Mouse (Mus musculus) thymus, postnatal 10 days (tissue): ENCODE results near the gene Agap1.
A peak's percentile ranks its signal among the peaks of the same experiment; 100 is the strongest.

Source experiments
- DNase-seq, 2 experiments: peaks; one replicate each; pipeline ENCODE4 v3.0.0; 2021; ENCODE audit warnings: low spot score in 2 of 2

Agap1 gene

DNA sequence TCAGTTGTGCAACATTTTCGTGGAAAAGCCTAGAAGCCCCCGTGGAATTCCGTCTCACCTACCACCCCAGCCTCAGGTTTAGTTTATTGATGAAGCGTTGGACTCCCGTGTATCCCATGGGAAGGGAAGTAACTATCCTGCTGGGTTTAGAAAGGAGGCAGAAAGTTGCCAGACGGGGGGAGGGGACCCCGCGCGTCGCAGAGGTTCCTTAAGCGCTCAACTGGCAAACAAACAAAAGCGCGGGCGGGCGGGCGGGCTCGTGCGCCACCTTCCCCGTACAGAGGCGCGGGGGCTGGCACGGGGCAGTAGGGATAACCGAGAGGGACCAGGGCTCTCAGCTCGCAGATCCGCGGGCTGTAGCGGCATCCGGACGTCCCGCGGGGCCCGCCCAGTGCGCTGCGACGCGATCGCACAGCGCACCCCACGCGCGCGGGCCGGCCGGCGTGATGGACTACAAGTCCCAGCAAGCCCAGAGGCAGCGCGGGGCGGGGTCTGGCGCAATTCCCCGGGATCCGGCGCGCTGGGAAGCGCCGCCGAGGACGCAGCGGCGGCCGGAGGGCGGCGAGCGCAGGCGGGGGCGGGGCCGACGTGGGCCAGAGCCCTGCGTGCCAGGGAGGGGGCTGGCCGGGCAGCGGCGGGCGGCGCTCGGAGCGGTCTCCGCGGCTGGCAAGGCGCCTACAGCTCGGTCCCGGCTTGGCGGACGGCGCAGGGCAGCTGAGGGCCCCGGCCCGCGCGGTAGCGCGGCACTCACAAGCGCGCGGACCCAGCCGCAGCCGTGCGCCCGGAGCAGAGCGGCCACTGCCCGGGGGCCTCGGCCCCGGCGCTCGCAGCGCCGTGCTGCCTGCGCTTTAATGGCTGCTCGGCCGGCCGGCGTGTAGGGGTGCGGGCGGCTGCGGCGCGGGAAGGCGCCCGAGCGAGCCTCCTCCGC is at the start of gene Agap1:
Gene Agap1, plus strand, starts transcription at position 611 of the 928 bp plus-strand sequence.
- peak; percentile 11 to 15 for DNase-seq

DNA sequence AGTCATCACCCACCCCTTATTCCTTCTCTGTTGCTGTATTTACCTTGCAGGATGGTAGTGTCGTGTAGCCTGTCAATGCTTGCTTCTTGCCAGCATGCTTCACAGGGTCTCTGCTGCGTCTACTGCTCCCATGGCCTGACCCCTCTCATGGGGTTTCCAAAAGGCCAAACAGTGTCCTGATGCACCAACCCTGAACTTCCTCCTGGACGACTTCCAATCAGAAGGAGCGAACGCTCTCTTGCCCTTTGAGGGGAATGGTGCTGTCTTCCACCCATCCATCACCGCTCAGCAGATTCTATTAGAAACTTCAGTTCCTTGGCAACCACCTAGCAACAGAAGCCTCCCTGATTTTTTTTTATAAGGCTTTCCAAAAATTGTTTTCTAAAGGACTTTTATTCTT is 48.6 kb upstream of the Agap1 start:
- no peak for DNase-seq

DNA sequence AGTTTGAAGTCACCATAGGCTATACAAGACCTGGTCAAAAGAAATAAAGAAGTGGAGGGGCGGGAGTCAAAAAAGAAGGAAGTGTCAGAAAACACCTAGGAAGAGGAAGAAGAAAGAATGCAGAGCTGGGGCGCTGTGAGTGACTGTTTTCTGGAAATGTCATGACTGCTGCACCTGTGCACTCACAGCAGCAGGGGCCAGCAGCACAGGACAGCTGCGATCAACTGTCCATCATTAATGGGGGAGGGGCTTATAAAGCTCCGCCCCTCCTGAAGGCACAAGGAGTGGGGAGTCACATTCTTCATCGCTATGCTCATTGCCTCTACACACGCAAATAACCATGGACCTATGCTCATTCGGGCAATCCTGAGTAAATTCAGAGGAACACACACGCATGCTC is 46.6 kb upstream of the Agap1 start:
- no peak for DNase-seq

DNA sequence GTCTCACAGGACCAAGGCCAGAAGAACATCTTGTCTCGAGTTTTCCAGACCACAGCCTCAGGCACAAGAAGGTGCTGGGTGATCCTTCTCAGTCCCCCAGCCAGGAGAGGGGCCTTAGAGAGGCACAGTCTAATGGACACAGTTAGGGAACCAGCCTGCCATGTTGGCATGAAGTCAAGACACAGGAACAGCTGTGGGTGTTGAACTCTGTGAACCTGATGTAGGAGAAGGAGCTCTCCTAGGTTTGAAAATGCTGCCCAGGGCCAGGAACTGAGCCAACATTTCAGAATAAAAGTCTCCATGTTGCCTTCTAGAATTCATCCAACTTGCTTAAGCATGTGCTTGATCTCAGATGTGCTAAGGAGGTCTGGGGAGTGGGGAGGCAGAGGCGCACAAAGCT is 41.5 kb upstream of the Agap1 start:
- no peak for DNase-seq

DNA sequence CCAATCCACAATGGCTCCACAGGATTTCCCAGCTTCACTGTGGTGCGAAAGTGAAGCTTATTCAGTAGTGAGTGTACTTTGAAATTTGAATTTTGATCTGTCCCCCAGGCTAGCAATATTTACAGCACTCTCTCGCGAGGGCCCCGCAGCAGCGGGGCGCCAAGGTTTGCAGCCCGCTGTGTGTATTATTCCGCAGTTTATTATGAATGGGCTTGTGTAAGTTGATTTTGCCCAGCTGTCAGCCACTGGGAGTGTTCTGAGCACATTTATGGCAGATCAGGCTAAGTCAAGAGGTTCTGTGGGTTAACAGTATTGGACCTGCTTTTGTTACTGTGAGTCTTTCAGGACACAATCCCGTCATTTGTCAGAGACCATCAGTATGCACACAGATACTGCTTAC is 40.0 kb upstream of the Agap1 start:
- DNase-seq = no peak

DNA sequence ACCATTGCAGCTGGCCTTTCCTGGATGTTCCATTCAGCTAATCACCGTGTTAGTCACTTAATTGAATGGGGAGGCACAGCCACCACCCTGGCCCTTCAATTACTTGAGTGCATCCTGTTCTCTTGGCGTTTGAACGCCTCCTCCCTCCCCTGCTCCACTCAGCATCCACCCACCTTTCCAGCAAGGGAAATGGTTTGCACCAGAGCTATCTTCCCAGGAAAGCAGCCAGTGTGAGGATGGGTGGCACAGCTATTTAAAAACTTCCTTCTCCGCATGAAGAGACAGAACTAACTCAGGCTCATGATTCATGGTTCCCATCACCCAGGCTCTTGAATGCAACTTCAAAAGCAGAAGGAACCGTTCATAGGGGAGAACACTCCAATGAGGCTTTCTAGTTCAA is 37.7 kb upstream of the Agap1 start:
- DNase-seq = no peak

DNA sequence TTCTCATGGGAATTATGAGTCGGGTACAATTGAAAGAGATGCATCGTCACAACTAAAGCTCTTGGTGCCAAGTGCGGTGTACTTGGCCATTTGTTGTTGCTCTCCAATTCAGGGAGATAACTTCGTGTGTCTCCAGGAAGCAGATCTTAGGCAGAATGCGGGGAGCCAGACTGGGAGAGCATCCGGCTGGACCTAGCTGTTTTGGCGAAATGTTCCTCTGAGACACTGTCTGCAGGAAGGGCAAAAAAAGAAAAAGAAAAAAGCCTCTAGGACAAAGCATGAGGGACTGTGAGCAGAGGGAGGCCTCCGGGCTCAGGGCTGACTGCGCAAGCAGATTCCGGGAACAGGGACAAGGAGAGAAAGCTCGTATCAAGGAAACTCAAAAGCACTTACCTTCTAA is 34.0 kb upstream of the Agap1 start:
- no peak for DNase-seq

DNA sequence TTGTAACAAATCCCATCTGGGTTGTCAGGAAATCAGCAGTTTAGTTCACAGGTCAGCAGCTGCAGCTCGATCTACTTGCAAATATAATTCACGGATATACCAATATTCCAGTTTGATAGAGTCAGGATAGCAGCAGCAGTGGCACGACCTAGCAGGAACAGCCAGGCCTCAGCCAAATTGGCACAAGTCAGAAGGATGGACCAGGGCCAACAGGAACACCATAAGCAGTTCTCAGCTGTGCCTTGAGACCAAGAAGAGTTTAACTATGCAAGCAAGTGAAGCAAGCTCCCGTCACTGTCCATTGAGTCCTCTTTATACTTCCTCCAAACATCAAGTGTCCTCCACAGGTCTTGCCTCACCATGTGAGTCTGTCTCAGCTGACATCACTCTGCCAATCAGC is 33.2 kb upstream of the Agap1 start:
- DNase-seq = no peak

DNA sequence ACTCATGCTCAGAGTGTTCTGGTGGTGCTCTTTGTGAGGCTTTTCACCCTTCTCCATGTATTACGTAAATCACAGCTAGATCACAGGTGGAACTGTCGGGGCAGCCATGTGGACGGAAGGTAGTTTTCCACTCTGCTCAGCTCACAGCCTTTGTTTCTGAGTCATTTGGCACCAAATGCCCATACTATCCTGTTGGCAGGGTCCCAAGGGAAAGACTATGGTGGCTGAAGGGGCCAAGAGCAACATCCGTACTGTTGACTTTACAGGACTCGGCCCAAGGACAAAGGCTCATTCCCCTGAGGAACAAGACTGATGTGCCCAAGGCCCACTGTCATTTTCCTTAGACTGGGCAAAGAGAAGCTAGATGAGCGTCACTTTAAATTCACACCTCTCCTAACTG is 30.0 kb upstream of the Agap1 start:
- no peak for DNase-seq

DNA sequence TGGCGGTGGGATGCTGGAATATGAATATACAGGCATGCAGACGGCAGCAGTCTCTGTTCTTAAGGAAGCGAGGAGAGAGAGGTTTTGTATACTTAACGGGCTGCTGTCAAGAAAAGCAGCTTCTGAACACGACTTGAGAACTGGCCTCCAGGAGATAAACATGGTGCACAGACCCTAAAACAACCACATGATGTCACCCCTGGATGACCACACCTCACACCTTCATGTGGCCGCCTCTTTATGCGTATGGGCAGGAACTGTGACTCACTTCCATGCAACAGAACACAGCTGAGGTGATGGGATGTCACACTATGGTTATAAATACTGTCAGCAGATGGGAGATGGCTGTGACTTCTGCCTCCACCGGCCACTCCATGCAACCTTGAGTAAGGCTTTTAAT is 28.5 kb upstream of the Agap1 start:
- DNase-seq = no peak

DNA sequence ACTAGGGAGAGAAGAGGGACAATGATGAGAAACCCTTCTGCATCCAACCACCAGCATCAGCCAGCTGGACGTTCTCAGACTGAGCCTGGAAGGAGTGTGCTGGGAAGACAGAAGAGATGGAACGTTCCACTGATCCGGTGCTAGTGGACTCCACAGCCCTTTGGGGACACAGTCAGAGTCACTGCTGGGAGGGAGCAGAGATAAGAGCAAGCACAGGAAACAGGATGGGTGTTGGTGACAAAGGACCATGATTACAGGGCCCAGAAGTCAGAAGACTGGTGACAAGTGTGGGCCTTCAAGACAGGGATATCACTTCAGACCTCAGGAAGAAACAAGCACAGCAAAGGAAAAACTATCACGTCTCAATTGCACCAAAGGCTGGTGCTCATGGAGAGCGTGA is 25.9 kb upstream of the Agap1 start:
- no peak for DNase-seq

DNA sequence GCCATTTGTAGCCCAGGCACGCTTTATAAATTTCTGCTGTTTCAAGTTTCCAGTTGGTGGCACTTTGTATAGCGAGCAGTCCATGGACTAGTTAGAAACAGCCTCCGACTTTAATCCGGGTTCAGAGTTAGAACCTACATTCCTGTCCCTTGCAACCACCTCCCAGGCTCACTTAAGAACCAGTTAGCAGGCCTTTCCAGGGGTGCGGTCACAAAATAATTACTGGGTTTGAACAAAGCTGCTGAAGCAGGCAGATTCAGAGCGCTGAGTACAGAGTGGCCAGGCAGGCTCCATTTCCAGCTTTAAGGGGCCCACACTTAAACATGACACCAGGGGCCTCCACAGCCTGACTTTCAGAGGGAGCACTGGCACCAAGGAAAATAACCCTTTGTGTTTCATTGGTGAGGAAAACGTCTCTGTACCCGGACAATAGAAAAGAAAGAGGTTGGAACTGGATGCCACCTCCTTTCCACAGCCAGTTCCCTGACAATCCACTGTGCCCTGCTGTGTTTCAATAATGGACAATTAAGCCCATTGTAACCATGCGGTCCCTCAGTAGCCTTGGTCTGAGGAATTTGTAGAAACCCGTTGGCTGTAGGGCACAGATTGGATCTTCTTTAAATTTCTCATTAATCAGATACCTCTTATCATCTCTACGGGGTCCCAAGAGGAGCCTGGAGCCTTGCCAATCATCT is 24.5 kb upstream of the Agap1 start:
- DNase-seq = no peak

DNA sequence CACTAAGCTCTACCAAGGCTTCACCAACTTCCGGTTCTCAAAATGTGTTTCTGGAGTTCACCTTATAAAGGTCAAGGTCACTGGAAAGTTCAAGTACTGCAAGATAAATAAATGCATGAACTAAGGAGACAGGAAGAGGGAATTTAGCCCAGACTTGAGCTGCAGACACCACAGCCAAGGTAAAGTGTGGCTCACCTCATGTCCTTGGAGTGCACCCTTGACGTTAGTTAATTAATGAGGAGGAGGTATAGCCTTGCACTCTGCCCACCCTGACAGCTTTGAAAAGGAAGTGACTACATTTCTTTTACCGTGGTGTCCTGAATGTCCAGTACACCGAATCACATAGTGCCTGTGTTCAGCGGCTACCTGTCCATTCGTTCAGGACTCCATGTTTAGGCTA is 15.3 kb upstream of the Agap1 start:
- no peak for DNase-seq

DNA sequence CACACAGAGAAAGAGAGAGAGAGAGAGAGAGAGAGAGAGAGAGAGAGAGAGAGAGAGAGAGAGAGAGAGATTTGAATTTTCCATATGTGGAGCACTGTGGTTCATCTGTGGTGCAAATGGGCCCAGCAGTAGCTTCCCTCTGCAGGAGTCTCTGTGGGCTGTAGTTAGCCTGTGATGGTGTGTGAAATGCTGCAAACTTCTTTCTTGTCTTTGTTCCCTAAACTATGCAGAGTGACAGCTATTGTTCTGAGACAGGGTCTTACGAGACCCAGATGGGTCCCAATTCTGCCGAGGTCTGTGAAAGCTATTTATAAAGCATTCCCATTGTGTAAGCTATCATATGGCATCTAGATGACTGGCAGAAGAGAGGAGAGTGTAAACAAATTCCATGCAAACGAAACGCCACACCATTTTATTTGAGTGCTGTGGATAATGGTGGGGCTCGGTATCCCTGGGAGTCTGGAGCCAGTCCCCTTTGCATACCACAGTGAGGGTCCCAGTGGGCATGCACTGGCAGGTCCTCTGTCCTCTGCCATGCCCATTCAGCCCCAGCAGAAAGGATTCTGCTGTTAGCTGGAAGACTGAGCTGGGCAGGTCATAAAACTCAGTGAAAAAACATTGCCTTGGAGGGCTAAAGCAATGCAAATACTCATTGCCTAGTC is 13.2 kb upstream of the Agap1 start:
- DNase-seq = no peak

DNA sequence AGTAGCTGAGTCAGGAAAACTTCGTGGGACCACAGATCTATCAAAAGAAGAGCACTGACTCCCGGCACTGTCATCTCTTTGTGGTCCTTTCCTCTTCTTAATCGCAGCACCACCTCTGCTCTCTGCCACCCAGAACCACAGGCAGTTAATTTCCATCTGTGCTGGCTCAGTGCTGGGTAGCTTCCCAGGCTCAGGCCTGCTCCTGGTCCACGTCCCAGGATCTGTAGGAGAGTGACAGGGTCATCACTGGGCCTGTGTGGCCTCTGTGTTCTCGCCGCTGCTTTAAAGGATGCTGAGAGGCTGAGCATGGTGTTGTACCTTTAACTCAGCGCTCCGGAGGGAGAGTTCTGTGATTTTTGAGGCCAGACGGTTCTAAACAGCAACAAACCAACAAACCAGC is 11.1 kb upstream of the Agap1 start:
- no peak for DNase-seq

DNA sequence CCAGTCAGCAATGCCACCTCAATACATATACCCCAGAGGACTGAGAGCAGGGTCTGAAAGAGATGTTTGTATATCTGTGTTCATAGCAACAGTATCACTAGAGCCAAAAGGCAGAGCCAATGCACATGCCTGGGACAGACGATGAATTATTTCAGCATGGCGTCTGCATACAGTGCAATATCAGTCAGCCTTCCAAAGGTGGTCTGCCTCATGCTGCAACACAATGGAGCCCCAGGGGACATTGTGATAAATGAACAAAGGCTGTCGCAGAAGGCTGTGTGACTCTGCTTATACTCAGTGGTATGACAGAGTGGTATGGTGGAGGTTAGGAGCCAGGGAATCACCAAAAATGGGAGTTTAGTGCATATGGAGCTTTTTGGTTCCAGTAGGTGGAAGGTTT is 10.6 kb upstream of the Agap1 start:
- no peak for DNase-seq

DNA sequence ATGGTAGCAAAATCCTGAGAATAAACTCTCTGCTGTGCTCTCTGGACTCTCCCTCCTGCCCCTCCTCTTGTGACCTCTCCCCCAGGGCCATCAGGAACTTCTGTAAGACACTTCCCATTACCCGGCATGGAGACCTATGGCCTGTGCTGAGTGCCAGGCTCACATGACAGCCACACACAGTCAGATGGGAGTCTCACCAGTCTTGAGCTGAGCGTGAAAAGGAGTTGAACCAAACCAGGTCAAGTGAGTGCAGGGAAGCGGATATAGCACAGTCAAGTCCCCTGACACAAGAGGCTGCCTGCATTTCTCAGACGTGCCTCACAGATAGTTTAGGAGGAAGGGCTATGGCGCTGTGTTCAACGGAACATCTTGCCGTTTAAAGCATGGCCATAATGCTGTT is 4.5 kb upstream of the Agap1 start:
- DNase-seq = no peak

DNA sequence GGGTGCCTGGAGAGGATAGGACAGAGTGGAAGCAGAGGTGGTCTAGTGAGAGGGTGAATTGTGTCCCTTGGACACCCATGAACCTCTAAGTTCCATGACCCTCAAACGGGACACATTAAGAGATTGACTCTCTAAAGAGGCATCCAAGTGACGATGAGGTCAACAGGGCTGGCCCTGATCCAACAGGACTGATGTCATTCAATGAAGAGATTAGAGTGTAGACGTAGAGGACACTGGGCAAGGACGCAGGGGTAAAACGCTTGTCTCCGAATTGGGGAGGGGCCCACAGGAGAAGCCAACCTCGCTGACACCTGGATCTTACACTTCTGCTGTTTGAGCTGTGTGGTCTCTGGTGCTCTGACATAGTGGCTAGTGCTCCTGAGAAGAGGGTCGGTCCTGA is 2.5 kb upstream of the Agap1 start:
- DNase-seq = no peak

DNA sequence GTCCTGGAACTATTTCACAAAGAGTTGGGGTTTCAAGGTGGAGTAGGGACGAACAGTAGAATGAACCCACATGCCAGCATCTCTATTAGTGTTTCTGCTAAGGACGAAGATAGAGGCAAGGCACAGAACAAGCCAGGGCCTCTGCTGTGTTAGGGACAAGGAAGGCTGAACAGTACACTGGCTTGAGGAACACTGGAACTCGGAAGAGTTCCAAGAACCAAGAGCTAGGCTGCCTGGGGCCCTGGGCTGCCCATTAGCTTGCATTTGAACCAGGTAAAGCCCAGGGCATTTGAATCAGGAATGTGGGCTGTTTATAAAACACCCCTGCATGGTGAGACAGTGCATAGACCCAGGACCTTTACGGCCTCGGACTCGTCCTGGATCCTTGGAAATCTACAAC is 940 bp upstream of the Agap1 start:
- no peak for DNase-seq

DNA sequence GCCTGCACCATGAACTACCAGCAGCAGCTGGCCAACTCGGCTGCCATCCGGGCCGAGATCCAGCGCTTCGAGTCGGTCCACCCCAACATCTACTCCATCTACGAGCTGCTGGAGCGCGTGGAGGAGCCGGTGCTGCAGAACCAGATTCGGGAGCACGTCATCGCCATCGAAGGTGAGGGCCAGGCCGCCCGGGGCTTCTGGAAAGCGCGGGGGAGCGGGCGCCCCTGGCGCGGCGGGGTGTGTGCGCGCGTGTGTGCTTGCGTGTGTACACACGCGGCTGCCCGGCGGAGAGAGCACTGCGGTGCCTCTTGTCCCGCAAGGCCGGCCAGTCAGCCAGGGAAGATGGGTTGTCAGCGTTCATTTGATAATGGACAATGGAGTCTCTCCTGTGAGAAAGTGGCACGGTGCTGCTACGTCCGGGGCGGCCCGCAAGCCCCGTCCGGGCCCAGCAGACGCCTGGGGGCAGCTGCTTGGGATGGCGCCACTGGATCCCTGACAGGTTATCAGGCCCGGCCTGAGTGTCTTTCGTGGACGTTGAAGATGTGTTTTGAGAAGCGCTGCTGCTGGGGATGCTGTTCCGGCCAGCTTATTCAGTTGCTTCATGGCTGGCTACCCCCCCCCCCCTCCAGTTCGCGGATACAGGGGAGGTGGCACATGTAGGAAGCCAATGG is 950 bp downstream of the Agap1 start:
- no peak for DNase-seq

DNA sequence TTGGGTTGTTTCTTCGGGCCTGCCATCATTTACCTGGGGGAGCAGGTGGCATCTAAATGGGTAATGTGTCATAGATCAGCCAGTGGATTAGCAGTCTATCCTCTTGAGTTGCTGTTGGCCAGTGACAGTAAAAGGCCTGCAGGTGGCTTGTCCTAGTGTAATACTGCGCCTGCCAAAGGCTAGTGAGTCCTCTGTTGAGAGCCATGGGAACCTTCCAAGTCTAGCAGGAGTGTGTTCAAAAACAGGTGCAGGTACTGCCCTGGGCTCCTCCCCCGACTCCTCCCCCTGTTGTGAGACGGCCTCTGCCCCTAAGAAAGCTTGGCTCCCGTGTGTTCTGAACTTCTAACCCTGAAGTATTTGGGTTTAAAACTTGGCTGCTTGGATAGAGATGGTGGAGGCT is 1.9 kb downstream of the Agap1 start:
- no peak for DNase-seq
